Mouse (Mus musculus): ENCODE data around the gene Lhcgr. TPM values are rescaled to one million over a fixed set of nuclear protein-coding genes. Genes with fewer than 3 reads are reported as not detected.

Gene Lhcgr
- polyA plus RNA-seq, 1 experiment from 2014 or later = 0.61 TPM

DNA sequence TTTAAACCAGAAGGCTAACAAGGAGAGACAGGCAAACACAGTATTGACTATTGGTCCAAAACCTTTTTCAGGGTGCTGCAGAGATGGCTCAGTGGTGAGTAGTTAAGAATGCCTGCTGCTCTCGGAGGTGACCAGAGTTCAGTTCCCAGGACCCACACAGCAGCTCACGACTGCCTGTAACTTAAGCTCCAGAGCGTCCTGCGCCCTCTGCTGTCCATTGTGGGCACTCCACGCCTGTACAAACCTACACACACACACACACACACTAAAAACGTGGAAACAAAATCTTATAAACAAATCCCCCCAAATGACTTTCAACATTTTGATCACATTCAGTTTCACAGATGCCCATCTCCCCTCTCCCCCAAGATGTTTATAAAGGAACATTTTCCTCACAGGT, 24.9 kb downstream of the Lhcgr start:
- H3K4me1 ChIP-seq (ENCODE audit: insufficient read depth) = no peaks in the 10 kb centered on the region
- H3K27me3 ChIP-seq (ENCODE audit: insufficient read depth, low read length) = no peaks in the 10 kb centered on the region
- peak; percentile 28; the same call in 1 of the 2 replicates for TF ChIP-seq CTCF (IDR thresholded peaks at IDR 0.05; ENCODE audit: low read depth)
- no peak overlapping the region for H3K4me2 ChIP-seq
- no peaks in the 10 kb centered on the region for H3K9me3 ChIP-seq (ENCODE audit: low read depth, low read length)
- H3K9ac ChIP-seq = no peak overlapping the region
- no peak overlapping the region for H3K27ac ChIP-seq (ENCODE audit: low read depth)
- H3K4me3 ChIP-seq (ENCODE audit: low read depth, low read length) = no peak overlapping the region
- ATAC-seq (ENCODE audit: insufficient read depth) = no peak
- 81% methylated on average over 6 of the region's 6 CpGs for WGBS
- DNase-seq = no peak
- H3K36me3 ChIP-seq (ENCODE audit: insufficient read depth) = no peaks in the 10 kb centered on the region

DNA sequence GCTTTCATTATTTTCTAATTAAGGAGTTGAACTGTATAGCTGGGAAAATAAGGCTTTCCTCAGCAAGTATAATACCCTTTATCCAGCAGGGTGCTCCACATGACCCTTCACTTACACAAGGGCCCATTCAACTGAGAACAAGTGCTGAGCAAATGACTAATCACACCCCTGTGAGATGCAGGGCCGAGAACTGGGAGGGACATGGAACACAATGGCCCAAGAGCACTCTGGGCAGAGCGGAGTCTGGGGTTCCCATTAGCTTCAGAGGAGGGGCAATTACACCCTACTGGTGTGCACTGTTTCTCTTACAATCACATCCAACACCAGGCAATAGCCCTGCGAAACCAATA, 27.7 kb downstream of the Lhcgr start:
- Histone ChIP-seq H3K27me3 (ENCODE audit: insufficient read depth, low read length) (no peaks in the 10 kb centered on the region), H3K27ac (ENCODE audit: low read depth) (no peak overlapping the region), H3K4me3 (ENCODE audit: low read depth, low read length) (no peak overlapping the region), H3K36me3 (ENCODE audit: insufficient read depth) (no peaks in the 10 kb centered on the region), H3K4me1 (ENCODE audit: insufficient read depth) (no peaks in the 10 kb centered on the region), H3K9me3 (ENCODE audit: low read depth, low read length) (no peaks in the 10 kb centered on the region), H3K4me2 (no peak overlapping the region), H3K9ac (no peak overlapping the region)
- DNase-seq = no peak
- TF ChIP-seq CTCF (IDR thresholded peaks at IDR 0.05; ENCODE audit: low read depth) = no peak
- peak; percentile 30; the same call in 1 of the 2 replicates for ATAC-seq (ENCODE audit: insufficient read depth)
- WGBS = 76% methylated on average over 3 of the region's 3 CpGs

DNA sequence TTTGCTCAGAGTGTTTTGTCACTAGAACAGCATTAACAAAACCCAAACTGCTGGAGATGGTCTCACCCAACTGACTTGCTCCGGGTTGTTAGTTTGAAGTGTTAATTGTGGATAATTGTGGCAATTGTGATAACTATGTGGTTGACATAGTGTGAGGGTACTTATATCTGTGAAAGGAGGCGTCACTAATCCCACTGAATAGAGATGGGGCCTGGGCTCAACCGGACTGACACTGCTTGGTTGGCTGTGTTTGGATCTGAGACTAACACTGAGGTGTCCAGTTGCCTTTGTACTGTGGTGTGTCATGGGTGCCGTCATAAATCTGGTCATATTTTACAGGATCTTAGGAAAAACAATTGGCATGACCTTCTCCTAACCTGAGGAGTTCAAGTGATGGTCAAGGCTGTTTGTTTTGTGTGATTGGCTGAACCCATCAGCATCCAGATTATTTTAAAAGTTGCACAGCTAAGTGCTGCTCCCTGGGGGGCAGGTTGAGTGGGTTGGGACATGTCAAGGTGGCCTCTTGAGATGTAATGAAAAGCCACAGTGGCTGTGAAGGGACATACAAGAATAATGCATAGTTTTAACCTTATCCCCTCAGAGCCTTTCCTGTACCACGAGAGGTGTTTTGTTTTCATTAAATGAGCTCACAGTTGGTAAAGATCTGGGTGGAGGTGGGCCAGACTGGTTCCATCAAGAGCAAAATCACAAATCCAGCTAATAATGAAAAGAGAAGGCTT, 28.2 kb downstream of the Lhcgr start:
- DNase-seq = no peak
- Histone ChIP-seq H3K4me3 (ENCODE audit: low read depth, low read length) (no peak overlapping the region), H3K4me2 (no peak overlapping the region), H3K36me3 (ENCODE audit: insufficient read depth) (no peaks in the 10 kb centered on the region), H3K9me3 (ENCODE audit: low read depth, low read length) (no peaks in the 10 kb centered on the region), H3K9ac (no peak overlapping the region), H3K27ac (ENCODE audit: low read depth) (no peak overlapping the region), H3K27me3 (ENCODE audit: insufficient read depth, low read length) (no peaks in the 10 kb centered on the region), H3K4me1 (ENCODE audit: insufficient read depth) (no peaks in the 10 kb centered on the region)
- ATAC-seq (ENCODE audit: insufficient read depth) = no peak
- no peak for TF ChIP-seq CTCF (IDR thresholded peaks at IDR 0.05; ENCODE audit: low read depth)
- WGBS = 40% methylated on average over 5 of the region's 5 CpGs

DNA sequence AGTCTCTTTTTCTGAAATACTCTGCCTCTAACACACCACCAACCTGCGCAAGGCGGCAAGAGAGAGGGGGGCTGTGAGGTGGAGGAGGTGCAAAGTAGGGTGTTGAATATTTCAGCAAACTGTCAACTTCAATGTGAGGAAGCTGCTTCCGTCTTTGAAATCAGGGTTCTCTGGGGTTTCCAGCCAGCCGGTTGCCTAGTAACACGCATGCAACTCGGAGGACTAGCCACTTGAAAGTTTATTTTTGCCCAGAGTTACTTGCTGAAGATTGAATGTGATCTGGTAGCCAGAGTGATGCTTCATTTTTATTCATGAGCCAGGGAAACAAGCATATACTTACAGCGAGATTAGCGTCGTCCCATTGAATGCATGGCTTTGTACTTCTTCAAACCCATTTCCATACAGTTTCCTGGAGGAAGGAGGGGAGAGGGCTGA, 33.8 kb downstream of the Lhcgr start:
- Histone ChIP-seq H3K4me3 (ENCODE audit: low read depth, low read length) (no peak overlapping the region), H3K36me3 (ENCODE audit: insufficient read depth) (no peaks in the 10 kb centered on the region), H3K9ac (no peak overlapping the region), H3K27ac (ENCODE audit: low read depth) (no peak overlapping the region), H3K27me3 (ENCODE audit: insufficient read depth, low read length) (no peaks in the 10 kb centered on the region), H3K4me2 (no peak overlapping the region), H3K4me1 (ENCODE audit: insufficient read depth) (no peaks in the 10 kb centered on the region), H3K9me3 (ENCODE audit: low read depth, low read length) (no peaks in the 10 kb centered on the region)
- ATAC-seq (ENCODE audit: insufficient read depth) (no peak), DNase-seq (peak; percentile 33)
- TF ChIP-seq CTCF (IDR thresholded peaks at IDR 0.05; ENCODE audit: low read depth) = no peak
- 13% methylated on average over 9 of the region's 9 CpGs for WGBS

DNA sequence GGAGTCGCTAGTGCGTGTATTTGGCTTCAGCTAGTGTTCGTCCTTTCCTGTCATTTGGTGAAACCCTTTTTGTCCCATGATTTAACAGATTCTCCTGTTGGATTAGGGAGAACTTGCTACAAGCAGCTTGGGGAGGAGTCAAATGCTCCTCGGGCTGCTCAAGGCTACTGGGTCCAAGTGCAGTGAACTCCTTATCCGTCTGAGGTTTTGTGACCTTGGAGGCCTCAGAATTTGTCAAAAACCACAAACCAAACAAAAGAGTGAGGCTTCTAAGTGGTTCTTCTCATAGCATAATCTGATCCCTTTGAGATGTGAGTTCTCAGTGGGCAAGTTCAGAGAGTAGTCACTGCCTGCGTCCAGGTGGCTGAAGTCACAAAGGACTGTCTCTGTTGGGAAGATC, 36.0 kb downstream of the Lhcgr start:
- DNase-seq (no peak), ATAC-seq (ENCODE audit: insufficient read depth) (no peak)
- WGBS = 55% methylated on average over 6 of the region's 6 CpGs
- Histone ChIP-seq H3K4me3 (ENCODE audit: low read depth, low read length) (no peak overlapping the region), H3K9me3 (ENCODE audit: low read depth, low read length) (no peaks in the 10 kb centered on the region), H3K27me3 (ENCODE audit: insufficient read depth, low read length) (no peaks in the 10 kb centered on the region), H3K27ac (ENCODE audit: low read depth) (no peak overlapping the region), H3K4me1 (ENCODE audit: insufficient read depth) (no peaks in the 10 kb centered on the region), H3K36me3 (ENCODE audit: insufficient read depth) (no peaks in the 10 kb centered on the region), H3K9ac (no peak overlapping the region), H3K4me2 (no peak overlapping the region)
- no peak for TF ChIP-seq CTCF (IDR thresholded peaks at IDR 0.05; ENCODE audit: low read depth)

DNA sequence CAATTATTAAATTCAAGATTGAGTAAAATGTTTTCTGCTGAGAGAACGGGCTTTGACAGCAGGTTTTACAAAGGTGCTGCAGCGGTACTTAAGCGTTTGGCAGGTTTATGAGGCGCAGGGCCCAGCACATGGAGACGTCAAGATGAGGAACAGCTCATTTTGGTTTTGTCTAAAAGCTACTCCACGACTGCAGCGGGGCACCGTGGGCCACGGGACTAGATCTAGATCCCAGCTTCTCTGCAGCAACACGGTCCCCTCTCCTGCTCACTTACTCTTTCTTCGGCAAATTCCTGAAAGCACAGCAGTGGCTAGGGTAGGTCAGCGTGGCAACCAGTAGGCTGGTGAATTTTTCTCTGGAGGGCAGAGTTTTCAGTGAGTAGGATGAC, 38.3 kb downstream of the Lhcgr start:
- DNase-seq (no peak), ATAC-seq (ENCODE audit: insufficient read depth) (no peak)
- Histone ChIP-seq H3K9ac (no peak overlapping the region), H3K4me1 (ENCODE audit: insufficient read depth) (no peaks in the 10 kb centered on the region), H3K36me3 (ENCODE audit: insufficient read depth) (no peaks in the 10 kb centered on the region), H3K4me3 (ENCODE audit: low read depth, low read length) (no peak overlapping the region), H3K27me3 (ENCODE audit: insufficient read depth, low read length) (no peaks in the 10 kb centered on the region), H3K4me2 (peak overlapping the region; percentile 40), H3K9me3 (ENCODE audit: low read depth, low read length) (no peaks in the 10 kb centered on the region), H3K27ac (ENCODE audit: low read depth) (no peak overlapping the region)
- 54% methylated on average over 12 of the region's 12 CpGs for WGBS
- no peak for TF ChIP-seq CTCF (IDR thresholded peaks at IDR 0.05; ENCODE audit: low read depth)

DNA sequence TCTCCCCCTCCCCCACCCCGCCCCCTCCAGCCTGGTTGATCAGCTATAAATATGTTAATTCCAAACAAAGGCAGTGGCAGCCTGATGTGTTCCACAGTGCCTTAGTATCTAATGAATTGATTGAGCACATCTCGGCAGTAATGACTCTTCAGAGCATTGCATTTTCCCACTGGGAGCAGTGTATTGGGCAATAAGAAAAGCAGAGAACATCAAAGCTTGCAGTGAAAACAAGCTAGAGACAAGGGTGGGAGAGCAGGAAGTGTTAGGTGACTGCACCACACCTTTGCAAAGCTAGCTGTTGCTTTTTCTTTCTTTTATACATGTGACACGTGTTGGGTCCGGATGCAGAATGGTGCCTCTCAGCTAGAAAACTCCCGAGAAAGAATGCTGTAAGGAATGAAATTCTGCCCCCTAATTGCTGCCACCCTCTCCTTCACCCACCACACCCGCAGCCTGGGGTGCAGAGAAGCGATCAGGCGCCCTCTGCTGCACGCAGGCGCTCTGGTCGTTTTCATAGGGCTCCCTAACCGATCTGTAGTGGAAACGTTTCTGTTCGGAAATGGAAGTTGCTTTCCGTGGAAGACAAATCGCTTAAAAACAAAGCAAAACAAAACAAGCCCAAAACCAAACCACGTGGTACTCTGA, 38.8 kb downstream of the Lhcgr start:
- H3K9me3 ChIP-seq (ENCODE audit: low read depth, low read length) = no peaks in the 10 kb centered on the region
- ATAC-seq (ENCODE audit: insufficient read depth) (peak; percentile 62; the same call in 1 of the 2 replicates), DNase-seq (peak; percentile 79)
- peak overlapping the region; percentile 40 for H3K4me2 ChIP-seq
- no peaks in the 10 kb centered on the region for H3K36me3 ChIP-seq (ENCODE audit: insufficient read depth)
- TF ChIP-seq CTCF (IDR thresholded peaks at IDR 0.05; ENCODE audit: low read depth) = peak; percentile 78
- H3K27me3 ChIP-seq (ENCODE audit: insufficient read depth, low read length) = no peaks in the 10 kb centered on the region
- WGBS = 8% methylated on average over 17 of the region's 17 CpGs
- no peak overlapping the region for H3K27ac ChIP-seq (ENCODE audit: low read depth)
- H3K4me3 ChIP-seq (ENCODE audit: low read depth, low read length) = no peak overlapping the region
- no peak overlapping the region for H3K9ac ChIP-seq
- H3K4me1 ChIP-seq (ENCODE audit: insufficient read depth) = no peaks in the 10 kb centered on the region

All from lung, embryonic 14.5 days (tissue).